Mouse (Mus musculus): Measurements from ENCODE around the gene Hax1.
A peak's percentile ranks its signal among the peaks of the same experiment; 100 is the strongest.

Hax1 gene

GRCm38 (mm10) chr3:89962059-89962750 is 36.4 kb downstream of the Hax1 start:
- peak; percentile 40 for DNase-seq (ENCODE audit: low spot score)

GRCm38 (mm10) chr3:89961436-89961835 is 37.1 kb downstream of the Hax1 start:
- DNase-seq (ENCODE audit: low spot score) = no peak

- DNase-seq (ENCODE audit: low spot score) = peak; percentile 92
Measured at GRCm38 (mm10) chr3:89960469-89960868, 38.1 kb downstream of the Hax1 start.

GRCm38 (mm10) chr3:89959435-89959834 is 39.1 kb downstream of the Hax1 start:
- peak; percentile 65 for DNase-seq (ENCODE audit: low spot score)

GRCm38 (mm10) chr3:89957880-89958279 is 40.7 kb downstream of the Hax1 start:
- DNase-seq (ENCODE audit: low spot score) = no peak

GRCm38 (mm10) chr3:89956177-89956971 is 42.2 kb downstream of the Hax1 start:
- DNase-seq (ENCODE audit: low spot score) = no peak

GRCm38 (mm10) chr3:89953420-89953819 is 45.2 kb downstream of the Hax1 start:
- no peak for DNase-seq (ENCODE audit: low spot score)

GRCm38 (mm10) chr3:89948655-89949054 is 49.9 kb downstream of the Hax1 start:
- DNase-seq (ENCODE audit: low spot score) = peak; percentile 63

- DNase-seq (ENCODE audit: low spot score) = no peak
Measured at GRCm38 (mm10) chr3:89948021-89948420, 50.6 kb downstream of the Hax1 start.

All from testis, postnatal 14 days (tissue).